Mouse (Mus musculus): ENCODE measurements around the gene Fam229b.

Gene Fam229b

GRCm38 (mm10) chr10:39133462-39134310 is at the start of gene Fam229b, which contains the start of gene Tube1:
Gene Fam229b, minus strand, starts transcription at chr10:39133914.
Gene Tube1, plus strand, starts transcription at chr10:39133976.
- peak; percentile 85 to 92 for DNase-seq

- no peak for DNase-seq
These were observed 43.3 kb upstream of the Fam229b start for GRCm38 (mm10) chr10:39176981-39177380.

- DNase-seq: no peak
These were observed 39.4 kb upstream of the Fam229b start for GRCm38 (mm10) chr10:39173077-39173476.

GRCm38 (mm10) chr10:39172540-39172931 is 38.8 kb upstream of the Fam229b start:
- no peak for DNase-seq

- DNase-seq: peak; percentile 75 to 85
These were observed 38.2 kb upstream of the Fam229b start for GRCm38 (mm10) chr10:39171603-39172539.

GRCm38 (mm10) chr10:39171134-39171533 is 37.4 kb upstream of the Fam229b start:
- peak; percentile 86 to 88 for DNase-seq

- peak in 1 of 2 experiments; percentile 38 for DNase-seq
These were observed 37.0 kb upstream of the Fam229b start for GRCm38 (mm10) chr10:39170706-39171105.

GRCm38 (mm10) chr10:39170181-39170580 is 36.5 kb upstream of the Fam229b start:
- DNase-seq: peak; percentile 55 to 64

- DNase-seq: no peak
These were observed 35.9 kb upstream of the Fam229b start for GRCm38 (mm10) chr10:39169642-39170041.

- no peak for DNase-seq
These were observed 33.9 kb upstream of the Fam229b start for GRCm38 (mm10) chr10:39167611-39168010.

GRCm38 (mm10) chr10:39165632-39166115 is 32.0 kb upstream of the Fam229b start:
- DNase-seq: no peak

GRCm38 (mm10) chr10:39163694-39164093 is 30.0 kb upstream of the Fam229b start, which contains the start of gene Ccn6:
Gene Ccn6, minus strand, starts transcription at chr10:39163794.
- DNase-seq: no peak

- no peak for DNase-seq
These were observed 29.2 kb upstream of the Fam229b start for GRCm38 (mm10) chr10:39162666-39163484.

GRCm38 (mm10) chr10:39161406-39161805 is 27.7 kb upstream of the Fam229b start:
- no peak for DNase-seq

- DNase-seq: no peak
These were observed 24.6 kb upstream of the Fam229b start for GRCm38 (mm10) chr10:39158306-39158705.

GRCm38 (mm10) chr10:39157321-39157720 is 23.6 kb upstream of the Fam229b start:
- no peak for DNase-seq

GRCm38 (mm10) chr10:39156719-39157118 is 23.0 kb upstream of the Fam229b start:
- DNase-seq: no peak

- DNase-seq: no peak
These were observed 8.5 kb upstream of the Fam229b start for GRCm38 (mm10) chr10:39142216-39142615.

- no peak for DNase-seq
These were observed 7.7 kb upstream of the Fam229b start for GRCm38 (mm10) chr10:39141401-39141800.

GRCm38 (mm10) chr10:39140843-39141242 is 7.1 kb upstream of the Fam229b start:
- no peak for DNase-seq

GRCm38 (mm10) chr10:39138761-39139160 is 5.0 kb upstream of the Fam229b start:
- DNase-seq: no peak

GRCm38 (mm10) chr10:39137766-39138165 is 4.1 kb upstream of the Fam229b start:
- peak in 1 of 2 experiments; percentile 62 for DNase-seq

All from thymus, adult 18-20 months (tissue).